ENCODE assay signal across 16 mouse cellular contexts in genomic region chr4:139335507-139335906, GRCm38 (mm10). TPM values are rescaled to one million over a fixed set of nuclear protein-coding genes. Genes with fewer than 3 reads are reported as not detected.
DNase-seq lines count a peak whose midpoint lies in the region; ATAC-seq and TF ChIP-seq lines count a peak whose summit lies in the region.
"Had no signal": no experiment of that assay in that cellular context is flagged by ENCODE, and none has a peak within 500 bp of the region (broad histone marks: within the 10 kb centered on the region; RNA-seq: fewer than 3 reads in every experiment).

No protein-coding gene starts in this region.

- H3K9me3 ChIP-seq in heart, embryonic 12.5 days (replicated peaks): no peaks in the 10 kb centered on the region
- no peaks in the 10 kb centered on the region for H3K9me3 ChIP-seq in G1E (replicated peaks)
- H3K9me3 ChIP-seq in liver, embryonic 14.5 days (ENCODE audit: control insufficient read depth, low read length): no peaks in the 10 kb centered on the region
- H3K9me3 ChIP-seq: embryonic facial prominence, embryonic 12.5 days; limb, embryonic 13.5 days had no signal

- intact Hi-C loops in heart, postnatal 36 days (cut with DNase I): loop anchor here (10.0 kb wide), 1 partner anchor 411 kb away; no protein-coding TSS in a partner anchor

- peak; percentile 86 for TF ChIP-seq EP300 in liver, embryonic 14.5 days (IDR thresholded peaks at IDR 0.05; ENCODE audit: low read depth)

- H3K4me1 ChIP-seq in heart, embryonic 12.5 days (replicated peaks): peaks cover 9% of the 10 kb centered on the region; the same call in 1 of the 2 replicates
- peaks cover 67% of the 10 kb centered on the region for H3K4me1 ChIP-seq in G1E (ENCODE audit: insufficient read depth, low read depth, low read length)
- peaks cover 25 to 40% of the 10 kb centered on the region in 2 experiments for H3K4me1 ChIP-seq in liver, embryonic 14.5 days (replicated peaks; ENCODE audit: control insufficient read depth in 2 of 2, insufficient read depth in 2 of 2, low read length in 1 of 2)
- H3K4me1 ChIP-seq: limb, embryonic 13.5 days had no signal

- H3K9ac ChIP-seq in heart, embryonic 12.5 days: no peak overlapping the region
- H3K9ac ChIP-seq in liver, embryonic 14.5 days (replicated peaks): peak overlapping the region; percentile 76
- H3K9ac ChIP-seq: embryonic facial prominence, embryonic 12.5 days; limb, embryonic 13.5 days had no signal

- no peak for DNase-seq in heart, postnatal 36 days
- DNase-seq in G1E (ENCODE audit: low spot score): peak; percentile 91
- peak; percentile 80 to 88 (median 87) for DNase-seq in liver, embryonic 14.5 days (ENCODE audit: low read depth in 3 of 3, low spot score in 3 of 3)
- DNase-seq in T-cell, adult 2 months (ENCODE audit: low spot score): no peak
- no peak for DNase-seq in spleen, postnatal 14 days (ENCODE audit: low spot score in 2 of 2)
- no peak for DNase-seq in cerebellum, adult 11 months
- DNase-seq: adrenal gland, postnatal 36 days; cerebellum, adult 9-10 months; gastrocnemius, postnatal 14 days; heart, postnatal 10 days had no signal

- H3K36me3 ChIP-seq in heart, embryonic 12.5 days: no peaks in the 10 kb centered on the region
- peaks cover 15% of the 10 kb centered on the region for H3K36me3 ChIP-seq in G1E (replicated peaks)
- no peaks in the 10 kb centered on the region for H3K36me3 ChIP-seq in liver, embryonic 14.5 days (replicated peaks; ENCODE audit: control insufficient read depth, insufficient read depth, low read depth)
- H3K36me3 ChIP-seq: embryonic facial prominence, embryonic 12.5 days; limb, embryonic 13.5 days had no signal

- H3K27me3 ChIP-seq in heart, embryonic 12.5 days (replicated peaks): peaks cover 17% of the 10 kb centered on the region
- no peaks in the 10 kb centered on the region for H3K27me3 ChIP-seq in G1E (ENCODE audit: insufficient read depth, low read length)
- H3K27me3 ChIP-seq in liver, embryonic 14.5 days (ENCODE audit: control insufficient read depth, insufficient read depth, low read length): no peaks in the 10 kb centered on the region

- H3K27ac ChIP-seq in heart, embryonic 12.5 days (ENCODE audit: poor library complexity, severe bottlenecking): peak overlapping the region; percentile 9; the same call in 1 of the 2 replicates
- H3K27ac ChIP-seq in liver, embryonic 14.5 days: peak overlapping the region; percentile 89
- H3K27ac ChIP-seq: embryonic facial prominence, embryonic 12.5 days; left cerebral cortex, adult 2 months; limb, embryonic 13.5 days had no signal

- WGBS in heart, embryonic 12.5 days: 30% methylated on average over 7 of the region's 7 CpGs
- WGBS in liver, embryonic 14.5 days (ENCODE audit: insufficient replicate concordance): 9% methylated on average over 7 of the region's 7 CpGs

- H3K4me2 ChIP-seq in heart, embryonic 12.5 days: no peak overlapping the region
- peak overlapping the region; percentile 89 for H3K4me2 ChIP-seq in liver, embryonic 14.5 days (ENCODE audit: low read depth)
- H3K4me2 ChIP-seq: embryonic facial prominence, embryonic 12.5 days; limb, embryonic 13.5 days had no signal

- H3K4me3 ChIP-seq in heart, embryonic 12.5 days: no peak overlapping the region
- peak overlapping the region; percentile 30; the same call in 1 of the 2 replicates for H3K4me3 ChIP-seq in G1E (ENCODE audit: low read depth, low read length)
- peak overlapping the region; percentile 3 to 73; a peak in 3 of 4 replicates for H3K4me3 ChIP-seq in liver, embryonic 14.5 days (ENCODE audit: insufficient read depth in 1 of 2, low read depth in 2 of 2, low read length in 2 of 2)
- H3K4me3 ChIP-seq: embryonic facial prominence, embryonic 12.5 days; left cerebral cortex, adult 2 months; limb, embryonic 13.5 days had no signal

- ATAC-seq in heart, embryonic 12.5 days (ENCODE audit: insufficient number of reproducible peaks, low FRiP score): peak; percentile 82
- ATAC-seq in G1E (ENCODE audit: extremely low read depth, insufficient number of reproducible peaks, low FRiP score, poor library complexity, severe bottlenecking): peak; percentile 79
- peak; percentile 68 for ATAC-seq in erythroblast, adult 5-6 weeks (replicated peaks; ENCODE audit: low FRiP score, poor library complexity, severe bottlenecking)
- ATAC-seq in liver, embryonic 14.5 days (ENCODE audit: insufficient read depth): peak; percentile 86
- ATAC-seq: forebrain, embryonic 16.5 days had no signal

- no peak for TF ChIP-seq CTCF in G1E (IDR thresholded peaks at IDR 0.05; ENCODE audit: low read depth, low read length)
- TF ChIP-seq CTCF in liver, embryonic 14.5 days (IDR thresholded peaks at IDR 0.05; ENCODE audit: low read depth): no peak

RNA-seq across cellular contexts. Expression of gene Mrto4, which starts 16.9 kb away (rescaled TPM):
- 77.1 and 77.9 TPM in 2 replicates for polyA plus RNA-seq in heart, embryonic 12.5 days (2016; fragmentation: Nextera tagmentation; extraction: Ambion mirVana)
- total RNA-seq in heart, postnatal 36 days (2021): 10 to 100 TPM; 26.8 to 28.6 TPM
- total RNA-seq in G1E (2014; fragmentation: Nextera tagmentation): 60.7 and 78.4 TPM in 2 replicates
- total RNA-seq in G1E (2017): 65.6 and 75.9 TPM in 2 replicates
- polyA plus RNA-seq in G1E (2012): 68.6 and 97.0 TPM in 2 replicates
- 27.6 and 29.2 TPM in 2 replicates for total RNA-seq in erythroblast, adult 5-6 weeks (2015; ENCODE audit: low replicate concordance)
- total RNA-seq in erythroblast, adult 5-6 weeks (2017; ENCODE audit: low replicate concordance): 11.8 and 14.5 TPM in 2 replicates
- 37.3 and 57.9 TPM in 2 replicates for polyA plus RNA-seq in liver, embryonic 14.5 days (2012; rRNA removed)
- 86.7 and 89.3 TPM in 2 replicates for polyA plus RNA-seq in liver, embryonic 14.5 days (2014; fragmentation: Nextera tagmentation; extraction: Ambion mirVana)

RNA-seq across cellular contexts. Expression of gene Emc1, which starts 16.9 kb away (rescaled TPM):
- 52.0 and 52.6 TPM in 2 replicates for polyA plus RNA-seq in heart, embryonic 12.5 days (2016; fragmentation: Nextera tagmentation; extraction: Ambion mirVana)
- 10 to 100 TPM; 50.2 to 50.6 TPM for total RNA-seq in heart, postnatal 36 days (2021)
- total RNA-seq in G1E (2014; fragmentation: Nextera tagmentation): 21.4 and 26.9 TPM in 2 replicates
- 20.3 and 20.8 TPM in 2 replicates for total RNA-seq in G1E (2017)
- polyA plus RNA-seq in G1E (2012): 5.3 and 9.4 TPM in 2 replicates
- total RNA-seq in erythroblast, adult 5-6 weeks (2015; ENCODE audit: low replicate concordance): 3.3 and 8.2 TPM in 2 replicates
- 14.8 and 26.1 TPM in 2 replicates for total RNA-seq in erythroblast, adult 5-6 weeks (2017; ENCODE audit: low replicate concordance)
- 9.4 and 10.6 TPM in 2 replicates for polyA plus RNA-seq in liver, embryonic 14.5 days (2012; rRNA removed)
- polyA plus RNA-seq in liver, embryonic 14.5 days (2014; fragmentation: Nextera tagmentation; extraction: Ambion mirVana): 5.3 and 6.5 TPM in 2 replicates

RNA-seq across cellular contexts. Expression of gene Ubr4, which starts 16.9 kb away (rescaled TPM):
- polyA plus RNA-seq in heart, embryonic 12.5 days (2016; fragmentation: Nextera tagmentation; extraction: Ambion mirVana): 64.9 and 65.4 TPM in 2 replicates
- 100 to 1,000 TPM; 107 to 109 TPM for total RNA-seq in heart, postnatal 36 days (2021)
- total RNA-seq in G1E (2014; fragmentation: Nextera tagmentation): 386 and 393 TPM in 2 replicates
- total RNA-seq in G1E (2017): 62.2 and 68.1 TPM in 2 replicates
- 67.8 and 132 TPM in 2 replicates for polyA plus RNA-seq in G1E (2012)
- total RNA-seq in erythroblast, adult 5-6 weeks (2015; ENCODE audit: low replicate concordance): 165 and 179 TPM in 2 replicates
- total RNA-seq in erythroblast, adult 5-6 weeks (2017; ENCODE audit: low replicate concordance): 158 and 168 TPM in 2 replicates
- polyA plus RNA-seq in liver, embryonic 14.5 days (2012; rRNA removed): 55.5 and 58.9 TPM in 2 replicates
- 34.0 and 38.9 TPM in 2 replicates for polyA plus RNA-seq in liver, embryonic 14.5 days (2014; fragmentation: Nextera tagmentation; extraction: Ambion mirVana)

RNA-seq across cellular contexts. Expression of gene Akr7a5, which starts 25.0 kb away (rescaled TPM):
- polyA plus RNA-seq in heart, embryonic 12.5 days (2016; fragmentation: Nextera tagmentation; extraction: Ambion mirVana): 51.5 and 54.1 TPM in 2 replicates
- 10 to 100 TPM; 52.5 to 53.3 TPM for total RNA-seq in heart, postnatal 36 days (2021)
- total RNA-seq in G1E (2014; fragmentation: Nextera tagmentation) (7.8 and 13.2 TPM in 2 replicates), G1E (2017) (13.8 and 19.1 TPM in 2 replicates)
- polyA plus RNA-seq in G1E (2012): 57.3 and 64.0 TPM in 2 replicates
- 3.8 TPM in 1 of 2 replicates, not detected in the other for total RNA-seq in erythroblast, adult 5-6 weeks (2015; ENCODE audit: low replicate concordance)
- 0.43 and 0.70 TPM in 2 replicates for total RNA-seq in erythroblast, adult 5-6 weeks (2017; ENCODE audit: low replicate concordance)
- polyA plus RNA-seq in liver, embryonic 14.5 days (2012; rRNA removed): 8.3 and 9.8 TPM in 2 replicates
- 28.4 and 34.2 TPM in 2 replicates for polyA plus RNA-seq in liver, embryonic 14.5 days (2014; fragmentation: Nextera tagmentation; extraction: Ambion mirVana)

RNA-seq across cellular contexts. Expression of gene Pqlc2, which starts 25.0 kb away (rescaled TPM):
- polyA plus RNA-seq in heart, embryonic 12.5 days (2016; fragmentation: Nextera tagmentation; extraction: Ambion mirVana): 10.6 and 11.3 TPM in 2 replicates
- 1 to 10 TPM; 6.4 to 7.4 TPM for total RNA-seq in heart, postnatal 36 days (2021)
- total RNA-seq in G1E (2014; fragmentation: Nextera tagmentation) (4.3 and 6.8 TPM in 2 replicates), G1E (2017) (11.8 and 14.0 TPM in 2 replicates)
- polyA plus RNA-seq in G1E (2012): 3.8 and 4.4 TPM in 2 replicates
- 1.5 TPM in 1 of 2 replicates, not detected in the other for total RNA-seq in erythroblast, adult 5-6 weeks (2015; ENCODE audit: low replicate concordance)
- total RNA-seq in erythroblast, adult 5-6 weeks (2017; ENCODE audit: low replicate concordance): 3.5 TPM in 1 of 2 replicates, not detected in the other
- polyA plus RNA-seq in liver, embryonic 14.5 days (2012; rRNA removed): 7.9 and 8.1 TPM in 2 replicates
- polyA plus RNA-seq in liver, embryonic 14.5 days (2014; fragmentation: Nextera tagmentation; extraction: Ambion mirVana): 8.6 and 9.7 TPM in 2 replicates

Comparison
In these comparisons a context has a peak if more than half of its experiments do, and no peak if none do; other contexts are left out.
1. DNase-seq: peak in G1E (single experiment) and liver, embryonic 14.5 days (3 of 3); none in heart, postnatal 36 days (0 of 2), T-cell, adult 2 months (single experiment), spleen, postnatal 14 days (0 of 2) and cerebellum, adult 11 months (single experiment).
2. Peak in every context shown above with its lines, with median percentiles within 50 percentile points of each other: ATAC-seq.